Mouse (Mus musculus): ENCODE results near the gene Hes2.

DNA sequence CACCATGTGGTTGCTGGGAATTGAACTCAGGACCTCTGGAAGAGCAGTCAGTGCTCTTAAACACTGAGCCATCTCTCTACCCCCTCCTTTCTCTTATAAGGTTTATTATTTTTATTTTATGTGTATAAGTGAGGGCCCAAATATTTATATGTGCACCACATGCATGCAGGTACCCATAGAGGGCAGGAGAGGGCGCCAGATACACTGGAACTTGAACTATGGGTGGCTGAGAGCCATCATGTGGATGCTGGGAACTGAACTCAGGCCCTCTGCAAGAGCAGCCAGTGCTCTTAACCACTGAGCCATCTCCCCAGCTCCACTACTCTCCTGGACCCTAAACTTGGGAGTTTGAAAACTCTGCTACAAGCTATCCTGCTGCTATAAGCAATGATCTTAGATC is 15.0 kb upstream of the Hes2 start:
- TF ChIP-seq CTCF (IDR thresholded peaks at IDR 0.05; ENCODE audit: extremely low read depth, insufficient read depth, insufficient read length, insufficient replicate concordance), result no peak
- no peak for TF ChIP-seq POLR2A (IDR thresholded peaks at IDR 0.05; ENCODE audit: low read depth, low read length)
